22 mouse cellular contexts compared by ENCODE assay signal in the genomic region with DNA sequence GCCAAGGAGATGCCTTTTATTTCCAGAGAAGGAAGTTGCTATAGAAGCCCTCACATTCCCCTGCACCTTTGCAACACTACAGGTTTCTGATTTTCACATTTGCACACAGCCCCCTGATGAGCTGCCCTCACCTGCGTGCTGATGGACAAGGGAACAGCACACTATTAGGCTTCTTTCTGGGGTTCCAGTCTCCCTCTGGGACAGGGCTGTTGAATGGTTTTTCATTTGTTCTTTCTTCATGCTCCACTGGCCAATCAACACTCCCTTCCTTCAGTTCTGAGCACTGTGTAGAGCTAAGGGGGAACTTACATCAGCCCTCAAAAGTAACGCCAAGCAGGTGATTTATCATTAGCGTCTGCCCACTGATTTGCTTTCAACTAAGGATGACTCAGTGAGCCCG.
"Had no signal": no experiment of that assay in that cellular context is flagged by ENCODE, and none has a peak within 500 bp of the region (broad histone marks: within the 10 kb centered on the region; RNA-seq: fewer than 3 reads in every experiment).

No protein-coding gene starts in this region.

- DNase-seq: kidney, adult 18-20 months; kidney, adult 9 months; kidney, postnatal 14 days; kidney, postnatal 4 days; left cerebral cortex, postnatal 4 days; liver, postnatal 0 days; lung, embryonic 14.5 days; midbrain, embryonic 14.5 days; right cerebral cortex, adult 18-20 months; right cerebral cortex, postnatal 14 days; right cerebral cortex, postnatal 4 days; thymus, postnatal 25 days had no signal

- H3K4me3 ChIP-seq: limb, embryonic 12.5 days; limb, embryonic 15.5 days; myocyte; neural tube, embryonic 15.5 days; stomach, embryonic 15.5 days had no signal

- H3K4me1 ChIP-seq: limb, embryonic 12.5 days; limb, embryonic 15.5 days; stomach, embryonic 15.5 days had no signal

- H3K36me3 ChIP-seq: limb, embryonic 12.5 days; limb, embryonic 15.5 days; neural tube, embryonic 15.5 days; stomach, embryonic 15.5 days had no signal

- H3K27ac ChIP-seq: limb, embryonic 12.5 days; limb, embryonic 15.5 days; liver, embryonic 14.5 days; macrophage; neural tube, embryonic 15.5 days; stomach, embryonic 15.5 days had no signal

- ATAC-seq: intestine, embryonic 16.5 days; liver, postnatal 0 days; lung, postnatal 0 days had no signal

- H3K27me3 ChIP-seq: limb, embryonic 12.5 days; limb, embryonic 15.5 days; neural tube, embryonic 15.5 days; stomach, embryonic 15.5 days had no signal

- H3K4me2 ChIP-seq: limb, embryonic 12.5 days; limb, embryonic 15.5 days; liver, embryonic 11.5 days; lung, embryonic 14.5 days; neural tube, embryonic 15.5 days; stomach, embryonic 15.5 days had no signal

- H3K9ac ChIP-seq: limb, embryonic 12.5 days; limb, embryonic 15.5 days; liver, embryonic 14.5 days; liver, postnatal 0 days; lung, embryonic 14.5 days; neural tube, embryonic 15.5 days; stomach, embryonic 15.5 days had no signal

- H3K9me3 ChIP-seq: limb, embryonic 12.5 days; limb, embryonic 15.5 days; neural tube, embryonic 15.5 days; stomach, embryonic 15.5 days had no signal
